Mouse (Mus musculus) spleen, embryonic (tissue): ENCODE data around the gene Eps8l2.
"Not testable (repeated sequence)": the region's sequence is repeated elsewhere in the genome, so short reads cannot be mapped to it uniquely, and the experiment has no call there.

Experiments used
- CTCF ChIA-PET: fragments of 350-600 bp; sonication (Branson Sonifier 250); formaldehyde crosslinking; loops from one replicate; lab custom pipeline; 2022; lab: Charles Lee

Gene Eps8l2

GRCm38 (mm10) chr7:141395348-141395747 lies 56.7 kb downstream of the Eps8l2 start:
- CTCF ChIA-PET = no interaction called here

- CTCF ChIA-PET = interaction anchor here (0.6 to 0.7 kb wide), 3 partner anchors 17 to 79 kb away, joined by 3 to 12 read pairs (median 4); no protein-coding TSS in a partner anchor
These were observed 64.6 kb downstream of the Eps8l2 start for GRCm38 (mm10) chr7:141403305-141403704.

GRCm38 (mm10) chr7:141405466-141405865 lies 66.8 kb downstream of the Eps8l2 start:
- CTCF ChIA-PET = interaction anchor here (0.5 to 0.7 kb wide), 2 partner anchors 13 to 45 kb away, joined by 3 read pairs; no protein-coding TSS in a partner anchor

GRCm38 (mm10) chr7:141407670-141408069 lies 69.0 kb downstream of the Eps8l2 start:
- CTCF ChIA-PET = not testable (repeated sequence)

- CTCF ChIA-PET = interaction anchor here (0.6 to 0.7 kb wide), 3 partner anchors 16 to 378 kb away, joined by 3 to 11 read pairs (median 3); partner anchors contain the start of gene Taldo1
These were observed 70.2 kb downstream of the Eps8l2 start for GRCm38 (mm10) chr7:141408833-141409232.

GRCm38 (mm10) chr7:141410631-141411030 lies 72.0 kb downstream of the Eps8l2 start:
- CTCF ChIA-PET = interaction anchor here (0.6 kb wide), 1 partner anchor 36 kb away, joined by 3 read pairs; the partner anchor contains the start of gene Rplp2

DNA sequence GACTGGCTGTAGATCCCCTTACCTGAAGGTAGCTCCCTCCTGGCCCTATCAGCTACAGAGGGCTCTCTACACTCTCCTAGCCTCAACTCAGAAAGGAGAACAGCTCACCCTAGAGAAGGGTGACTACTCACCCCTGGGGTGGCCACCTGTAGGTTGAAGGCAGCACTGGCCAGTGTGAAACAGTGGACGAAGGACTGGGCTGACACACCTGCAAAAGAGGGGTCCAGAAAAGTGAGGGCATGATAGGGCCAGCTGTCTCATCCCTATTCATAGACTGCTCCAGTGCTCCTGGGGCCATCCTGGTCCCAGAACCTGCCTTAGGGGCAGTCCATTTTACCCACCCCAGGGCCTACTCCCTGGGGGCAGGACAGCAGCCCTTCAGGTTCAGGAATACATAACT lies 73.0 kb downstream of the Eps8l2 start:
- CTCF ChIA-PET = no interaction called here
